Comparison of ENCODE assay signal across 8 mouse cellular contexts in genomic region chr13:49187288-49188218, GRCm38 (mm10). TPM values are rescaled to one million over a fixed set of nuclear protein-coding genes. Genes with fewer than 3 reads are reported as not detected.
DNase-seq lines count a peak whose midpoint lies in the region; ATAC-seq and TF ChIP-seq lines count a peak whose summit lies in the region.

Gene Ninj1 (plus strand): TSS chr13:49187485.

- ATAC-seq in embryonic facial prominence, embryonic 14.5 days (ENCODE audit: low read depth), result peak; percentile 93
- peak; percentile 77 for ATAC-seq in monocyte, adult 5-6 weeks (replicated peaks; ENCODE audit: insufficient number of reproducible peaks, low FRiP score, low TSS enrichment, poor library complexity, severe bottlenecking)

- H3K27me3 ChIP-seq in embryonic facial prominence, embryonic 14.5 days (replicated peaks; ENCODE audit: control insufficient read depth, insufficient read depth, low read length), result no peaks in the 10 kb centered on the region
- no peaks in the 10 kb centered on the region for H3K27me3 ChIP-seq in liver, adult 2 months (ENCODE audit: control insufficient read depth, insufficient read depth, low read length)

- H3K4me3 ChIP-seq in embryonic facial prominence, embryonic 14.5 days (ENCODE audit: low read depth, low read length), result peak within 1 kb of the TSS; percentile 79
- H3K4me3 ChIP-seq in liver, adult 2 months (ENCODE audit: insufficient read depth, low read depth, low read length), result peak within 1 kb of the TSS; percentile 86

- peaks cover 29% of the 10 kb centered on the region for H3K4me1 ChIP-seq in embryonic facial prominence, embryonic 14.5 days (ENCODE audit: control insufficient read depth, insufficient read depth, low read length)
- peaks cover 39% of the 10 kb centered on the region for H3K4me1 ChIP-seq in liver, adult 2 months (ENCODE audit: control insufficient read depth, insufficient read depth, low read length)

- H3K79me2 ChIP-seq in liver, adult 2 months (ENCODE audit: control insufficient read depth, insufficient read depth, low read length), result peaks cover 11% of the 10 kb centered on the region

- no peaks in the 10 kb centered on the region for H3K9me3 ChIP-seq in embryonic facial prominence, embryonic 14.5 days (ENCODE audit: control insufficient read depth, low read length)

- no peaks in the 10 kb centered on the region for H3K36me3 ChIP-seq in embryonic facial prominence, embryonic 14.5 days (ENCODE audit: control insufficient read depth, insufficient read depth, low read length)
- H3K36me3 ChIP-seq in liver, adult 2 months (ENCODE audit: control insufficient read depth, insufficient read depth, low read length), result no peaks in the 10 kb centered on the region

- H3K9ac ChIP-seq in embryonic facial prominence, embryonic 14.5 days (ENCODE audit: low read depth, low read length), result peak within 1 kb of the TSS; percentile 76
- H3K9ac ChIP-seq in liver, adult 2 months (ENCODE audit: low read depth, low read length), result peak within 1 kb of the TSS; percentile 95

- 0% methylated on average over 12 of the region's 87 CpGs for WGBS in embryonic facial prominence, embryonic 14.5 days
- WGBS in liver, adult 2 months, result under 1% methylated on average over 85 of the region's 87 CpGs

- peak; percentile 90 for DNase-seq in A20 (ENCODE audit: low read depth, low spot score)
- peak; percentile 67 to 75 for DNase-seq in adrenal gland, postnatal 4 days (ENCODE audit: low spot score in 2 of 2)
- DNase-seq in embryonic facial prominence, embryonic 14.5 days (ENCODE audit: low spot score), result peak; percentile 93
- peak; percentile 79 for DNase-seq in heart, adult 8-10 months (ENCODE audit: low spot score)
- peak; percentile 86 for DNase-seq in kidney, adult 9 months
- peak; percentile 90 for DNase-seq in liver, adult 2 months (ENCODE audit: extremely low read depth, low read depth, low spot score)
- peak; percentile 70 to 75 for DNase-seq in spleen, postnatal 36 days (ENCODE audit: low spot score in 2 of 2)

- TF ChIP-seq CTCF in liver, adult 2 months (IDR thresholded peaks at IDR 0.05; ENCODE audit: low read depth, low read length), result no peak

- H3K4me2 ChIP-seq in embryonic facial prominence, embryonic 14.5 days (ENCODE audit: low read depth, low read length), result peak within 1 kb of the TSS; percentile 99

- TF ChIP-seq POLR2A in liver, adult 2 months (IDR thresholded peaks at IDR 0.05; ENCODE audit: extremely low read depth, insufficient read depth, low read length), result peak; percentile 96

- H3K27ac ChIP-seq in embryonic facial prominence, embryonic 14.5 days (replicated peaks; ENCODE audit: low read depth, low read length), result peak within 1 kb of the TSS; percentile 75
- peak within 1 kb of the TSS; percentile 86 for H3K27ac ChIP-seq in liver, adult 2 months (replicated peaks; ENCODE audit: insufficient read depth, low read depth, low read length)

RNA-seq across cellular contexts. Expression of gene Ninj1, which starts in this region (rescaled TPM):
- 10 to 100 TPM; 49.0 to 51.9 TPM for total RNA-seq in adrenal gland, postnatal 4 days (2021)
- 62.4 and 65.0 TPM in 2 replicates for polyA plus RNA-seq in embryonic facial prominence, embryonic 14.5 days (2014; fragmentation: Nextera tagmentation; extraction: Ambion mirVana)
- total RNA-seq in heart, adult 8-10 months (2022), result 100 to 1,000 TPM; 111 to 152 (median 131) TPM
- 178 TPM in 2 replicates for total RNA-seq in liver, adult 2 months (2014; rRNA removed)
- polyA plus RNA-seq in liver, adult 2 months (2012; rRNA removed), result 1,040 and 1,373 TPM in 2 replicates
- 24.6 to 59.1 TPM (median 55.8 TPM) in 3 replicates for total RNA-seq in monocyte, adult 5-6 weeks (2017)

Comparison
In these comparisons a context has a peak if more than half of its experiments do, and no peak if none do; other contexts are left out.
1. Peak in every context shown above with its lines: DNase-seq, ATAC-seq, H3K4me3 ChIP-seq and H3K27ac ChIP-seq.
2. RNA of gene Ninj1 (polyA plus RNA-seq): 1,040 to 1,373 TPM in liver, adult 2 months; 62.4 to 65.0 TPM in embryonic facial prominence, embryonic 14.5 days; every median in the first group is over 10 times any median in the second.